Mouse (Mus musculus) small intestine, adult 2 months (tissue): ENCODE measurements at regions not wholly inside any gene's neighbourhood (a gene's known extent, or its start where the extent isn't known, plus 50 kb on each side); places are given as distances from the start of the nearest gene placed in this dataset.

Source experiments
- CTCF ChIP-seq: fragments of 200-500 bp; IDR thresholded peaks from 2 replicates; pipeline ENCODE4 v1.5.1; 2012; ENCODE audit warnings: low read depth, mild to moderate bottlenecking, control low read depth, inconsistent platforms, low read length, moderate library complexity, mixed read lengths; ENCODE audit not compliant: insufficient replicate concordance, insufficient read length; ENCODE audit errors: extremely low read depth
- POLR2A ChIP-seq: fragments of 200-500 bp; IDR thresholded peaks from 2 replicates; pipeline ENCODE4 v1.6.1; 2012; ENCODE audit warnings: low read depth, mild to moderate bottlenecking, control low read depth, inconsistent platforms, low read length, moderate library complexity

- no peak for TF ChIP-seq CTCF
- TF ChIP-seq POLR2A, result no peak
These were observed 388.1 kb upstream of the Dynlrb2 start for GRCm38 (mm10) chr8:116116625-116117024.
